Mouse (Mus musculus): ENCODE measurements around the gene Agps.

GRCm38 (mm10) chr2:75824144-75824543 is 7.8 kb upstream of the Agps start:
- TF ChIP-seq CTCF (conservative IDR thresholded peaks at IDR 0.05; ENCODE audit: low read length) = no peak
- no peak for TF ChIP-seq NANOG (IDR thresholded peaks at IDR 0.05; ENCODE audit: borderline replicate concordance, low read length)
- no peak for TF ChIP-seq POU5F1 (IDR thresholded peaks at IDR 0.05; ENCODE audit: borderline replicate concordance, low read length)
